Mouse (Mus musculus) testis, postnatal 14 days (tissue): ENCODE data around the gene Ovol3.
"Not testable (repeated sequence)": the region's sequence is repeated elsewhere in the genome, so short reads cannot be mapped to it uniquely, and the experiment has no call there.

Source experiments
- DNase-seq: peaks from one replicate; pipeline ENCODE4 v3.0.0; 2021; ENCODE audit warnings: low spot score

Gene Ovol3

GRCm38 (mm10) chr7:30224206-30224605 is 11.3 kb downstream of the Ovol3 start:
- DNase-seq: no peak

- DNase-seq: no peak
These were observed 13.3 kb downstream of the Ovol3 start for GRCm38 (mm10) chr7:30222205-30222604.

- DNase-seq: no peak
These were observed 14.1 kb downstream of the Ovol3 start for GRCm38 (mm10) chr7:30221433-30221832.

GRCm38 (mm10) chr7:30220008-30220356 is 15.5 kb downstream of the Ovol3 start:
- no peak for DNase-seq

- peak; percentile 39 for DNase-seq
These were observed 16.1 kb downstream of the Ovol3 start for GRCm38 (mm10) chr7:30219293-30220007.

GRCm38 (mm10) chr7:30217277-30217676 is 18.2 kb downstream of the Ovol3 start:
- DNase-seq: no peak

- DNase-seq: peak; percentile 61
These were observed 18.8 kb downstream of the Ovol3 start for GRCm38 (mm10) chr7:30216723-30217151.

GRCm38 (mm10) chr7:30215875-30216274 is 19.6 kb downstream of the Ovol3 start:
- no peak for DNase-seq

GRCm38 (mm10) chr7:30213881-30214280 is 21.6 kb downstream of the Ovol3 start:
- peak; percentile 83 for DNase-seq

- DNase-seq: no peak
These were observed 24.5 kb downstream of the Ovol3 start for GRCm38 (mm10) chr7:30211025-30211424.

GRCm38 (mm10) chr7:30206364-30206763 is 29.2 kb downstream of the Ovol3 start:
- DNase-seq: not testable (repeated sequence)

GRCm38 (mm10) chr7:30205383-30205782 is 30.1 kb downstream of the Ovol3 start:
- no peak for DNase-seq

GRCm38 (mm10) chr7:30204380-30204779 is 31.1 kb downstream of the Ovol3 start:
- DNase-seq: peak; percentile 81

GRCm38 (mm10) chr7:30202895-30203690 is 32.4 kb downstream of the Ovol3 start:
- peak; percentile 65 for DNase-seq

GRCm38 (mm10) chr7:30200661-30201060 is 34.9 kb downstream of the Ovol3 start:
- DNase-seq: not testable (repeated sequence)

- peak; percentile 68 for DNase-seq
These were observed 35.3 kb downstream of the Ovol3 start for GRCm38 (mm10) chr7:30200200-30200599.

- DNase-seq: no peak
These were observed 35.9 kb downstream of the Ovol3 start for GRCm38 (mm10) chr7:30199498-30200139.

- DNase-seq: peak; percentile 70
These were observed 37.0 kb downstream of the Ovol3 start, which contains the start of gene Capns1 for GRCm38 (mm10) chr7:30198481-30198971. Capns1 (minus strand) TSS chr7:30198811.

GRCm38 (mm10) chr7:30197592-30198129 is 37.9 kb downstream of the Ovol3 start:
- DNase-seq: no peak

- no peak for DNase-seq
These were observed 39.4 kb downstream of the Ovol3 start for GRCm38 (mm10) chr7:30196171-30196570.

GRCm38 (mm10) chr7:30195461-30195860 is 40.1 kb downstream of the Ovol3 start:
- DNase-seq: no peak

- DNase-seq: peak; percentile 89
These were observed 40.6 kb downstream of the Ovol3 start for GRCm38 (mm10) chr7:30194884-30195283.
